Mouse (Mus musculus) layer of hippocampus, postnatal 25 days (tissue): ENCODE measurements around the gene Olfr948. TPM values are rescaled to one million over a fixed set of nuclear protein-coding genes. Genes with fewer than 3 reads are reported as not detected.

ENCODE experiments used
- DNase-seq, 2 experiments: peaks; one replicate each; pipeline ENCODE4 v3.0.0; 2022; ENCODE audit warnings: mixed read lengths in 2 of 2, low spot score in 1 of 2; ENCODE audit errors: extremely low spot score in 1 of 2
- total RNA-seq, 2 experiments: library from RNA; stranded (reverse); gene quantifications; 2 replicates each; pipeline ENCODE4 v1.2.3; 2021

Gene Olfr948
- not detected for total RNA-seq

DNA sequence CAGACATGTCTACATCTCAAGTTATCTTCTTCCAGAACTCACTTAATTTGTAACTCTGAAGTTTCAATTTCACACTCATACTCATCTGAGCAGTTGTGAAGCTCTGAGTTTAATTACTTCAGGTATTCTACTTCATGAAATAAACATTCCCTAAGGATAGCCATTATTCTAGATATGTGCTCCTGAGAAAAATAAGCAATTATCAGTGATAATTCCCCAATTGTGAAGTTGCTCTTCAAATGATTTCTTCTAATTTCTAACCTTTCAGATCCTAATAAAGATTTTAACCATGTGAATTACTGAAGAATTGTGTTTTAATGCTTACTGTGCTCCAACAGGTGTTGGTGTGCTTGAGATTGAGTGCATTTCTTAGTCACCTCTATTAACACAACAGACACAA lies at the start of gene Olfr948:
Olfr948 (minus strand) TSS at position 101 of the 400 bp plus-strand sequence.
- no peak for DNase-seq

DNA sequence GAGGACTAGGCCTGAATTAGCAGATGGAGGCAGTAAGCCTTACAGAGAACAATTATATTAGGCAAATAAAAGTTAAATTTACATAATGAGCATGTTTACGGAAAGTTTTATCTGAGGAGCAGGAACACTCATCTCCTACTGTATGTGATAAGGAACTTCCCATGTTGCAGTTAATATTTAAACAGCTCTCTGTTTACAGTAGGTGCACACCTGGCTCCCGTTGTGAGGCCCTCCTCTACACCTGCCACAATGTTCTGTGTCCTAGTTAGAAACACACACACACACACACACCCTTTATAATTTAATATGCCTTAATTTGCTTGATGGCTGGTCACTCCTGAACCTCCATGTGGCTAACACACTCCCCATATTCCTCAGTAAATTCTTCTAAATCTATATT lies 38.7 kb downstream of the Olfr948 start:
- no peak for DNase-seq

DNA sequence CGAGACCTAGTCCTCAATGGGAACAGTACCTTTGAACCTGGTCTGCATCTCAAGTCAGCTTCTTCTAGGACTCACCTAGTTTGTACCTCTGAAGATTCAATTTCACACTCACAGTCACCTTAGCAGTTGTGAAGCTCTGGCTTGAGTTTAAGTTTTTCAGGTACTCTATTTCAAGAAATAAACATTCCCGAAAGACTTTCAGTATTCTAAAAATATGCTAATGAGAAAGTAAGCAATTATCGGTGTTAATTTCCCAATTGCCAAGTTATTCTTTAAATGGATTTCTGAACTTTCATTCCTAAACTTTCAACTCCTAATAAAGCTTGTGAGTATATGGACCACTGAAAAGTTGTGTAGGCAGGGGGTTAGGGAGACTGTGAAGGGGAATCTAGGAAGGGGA lies 49.1 kb downstream of the Olfr948 start, which contains the start of gene Olfr945:
Olfr945 (minus strand) TSS at position 101 of the 400 bp plus-strand sequence.
- no peak for DNase-seq

Other genes starting within 250 kb of the Olfr948 start
- gene Olfr938, start 247.2 kb downstream of the Olfr948 start, total RNA-seq, result not detected
- gene Olfr27, start 197.9 kb downstream of the Olfr948 start, total RNA-seq, result not detected
- not detected for gene Olfr943, start 159.7 kb downstream of the Olfr948 start, total RNA-seq
- not detected for gene Olfr944, start 124.1 kb downstream of the Olfr948 start, total RNA-seq
- gene Olfr1537, start 76.1 kb downstream of the Olfr948 start, total RNA-seq, result not detected
- not detected for gene Olfr945, start 49.2 kb downstream of the Olfr948 start, total RNA-seq
- not detected for gene Olfr951, start 61.4 kb upstream of the Olfr948 start, total RNA-seq
- gene Olfr952, start 101.1 kb upstream of the Olfr948 start, total RNA-seq, result not detected
- not detected for gene Olfr954, start 130.7 kb upstream of the Olfr948 start, total RNA-seq
- not detected for gene Olfr955, start 145.9 kb upstream of the Olfr948 start, total RNA-seq
- not detected for gene Olfr44, start 167.9 kb upstream of the Olfr948 start, total RNA-seq
- not detected for gene Olfr957, start 189.8 kb upstream of the Olfr948 start, total RNA-seq
- not detected for gene Olfr958, start 228.0 kb upstream of the Olfr948 start, total RNA-seq
- gene Olfr959, start 249.5 kb upstream of the Olfr948 start, total RNA-seq, result not detected